Mouse (Mus musculus) heart, adult 2 months (tissue): ENCODE results near the gene Efna5.

Experiments used
- CTCF ChIP-seq: fragments of 200-600 bp; IDR thresholded peaks from 2 replicates; pipeline ENCODE4 v1.8.1; 2022; ENCODE audit warnings: antibody characterized with exemption, mild to moderate bottlenecking, moderate library complexity
- EP300 ChIP-seq: fragments of 200-500 bp; IDR thresholded peaks from 2 replicates; pipeline ENCODE4 v1.6.1; 2011; ENCODE audit warnings: low read depth, low read length, control low read depth; ENCODE audit not compliant: insufficient read depth
- POLR2A ChIP-seq: fragments of 200-500 bp; IDR thresholded peaks from 2 replicates; pipeline ENCODE4 v1.6.1; 2011; ENCODE audit warnings: mild to moderate bottlenecking, low read depth, low read length, control low read depth; ENCODE audit not compliant: insufficient read depth

- no peak for TF ChIP-seq POLR2A
- TF ChIP-seq CTCF: no peak
- no peak for TF ChIP-seq EP300
These were observed 221.5 kb downstream of the Efna5 start for GRCm38 (mm10) chr17:62659501-62660175.
